Mouse (Mus musculus): ENCODE results near the gene Nedd9. TPM values are rescaled to one million over a fixed set of nuclear protein-coding genes. Genes with fewer than 3 reads are reported as not detected.
"Not testable (repeated sequence)": the region's sequence is repeated elsewhere in the genome, so short reads cannot be mapped to it uniquely, and the experiment has no call there.

Gene Nedd9
- total RNA-seq, 4 experiments from 2014 or later, result 12.4 to 24.6 (median 17.0) TPM

GRCm38 (mm10) chr13:41298996-41299395 is 188.2 kb downstream of the Nedd9 start:
- no peak for DNase-seq (ENCODE audit: low spot score)

- DNase-seq (ENCODE audit: low spot score), result no peak
These were observed 188.6 kb downstream of the Nedd9 start for GRCm38 (mm10) chr13:41298533-41298932.

DNA sequence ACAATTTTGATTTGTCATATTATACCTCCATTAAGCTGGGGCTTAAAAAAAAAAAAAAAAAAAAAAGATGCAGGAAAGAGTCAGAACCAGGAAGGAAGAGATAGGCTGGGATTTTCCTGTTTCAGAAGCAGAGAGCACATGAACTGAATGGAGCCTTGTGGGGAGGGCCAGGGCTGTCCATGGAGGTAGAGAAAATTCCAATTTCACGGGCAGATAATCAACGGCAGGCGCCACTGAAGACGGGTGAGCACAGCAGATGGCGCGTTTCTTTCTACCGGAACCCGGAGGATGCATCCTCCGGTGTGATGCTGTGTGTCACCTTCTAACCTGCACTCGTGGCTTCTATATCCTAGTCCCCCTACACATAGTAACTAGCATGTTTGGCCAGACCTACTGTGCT is 190.8 kb downstream of the Nedd9 start:
- DNase-seq (ENCODE audit: low spot score), result no peak

DNA sequence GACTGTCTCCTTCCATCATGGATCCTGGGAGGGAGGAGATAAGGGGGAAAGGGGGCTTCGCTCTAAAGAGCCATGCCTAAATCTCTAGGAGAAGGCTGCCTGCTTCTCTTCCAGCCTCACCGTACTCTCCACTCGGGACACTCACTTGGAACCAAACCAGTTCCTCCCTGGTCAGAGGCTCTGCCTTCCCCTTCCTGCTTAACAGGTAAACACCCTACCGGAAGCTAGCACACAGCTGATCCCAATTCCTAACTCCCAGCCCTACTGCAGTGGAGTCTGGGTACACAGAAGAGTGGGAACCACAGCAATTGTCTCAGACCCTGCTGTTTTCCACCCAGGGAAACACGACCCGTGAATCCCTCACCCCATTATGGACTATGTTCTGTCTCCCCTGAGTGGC is 191.3 kb downstream of the Nedd9 start:
- peak; percentile 55 for DNase-seq (ENCODE audit: low spot score)

DNA sequence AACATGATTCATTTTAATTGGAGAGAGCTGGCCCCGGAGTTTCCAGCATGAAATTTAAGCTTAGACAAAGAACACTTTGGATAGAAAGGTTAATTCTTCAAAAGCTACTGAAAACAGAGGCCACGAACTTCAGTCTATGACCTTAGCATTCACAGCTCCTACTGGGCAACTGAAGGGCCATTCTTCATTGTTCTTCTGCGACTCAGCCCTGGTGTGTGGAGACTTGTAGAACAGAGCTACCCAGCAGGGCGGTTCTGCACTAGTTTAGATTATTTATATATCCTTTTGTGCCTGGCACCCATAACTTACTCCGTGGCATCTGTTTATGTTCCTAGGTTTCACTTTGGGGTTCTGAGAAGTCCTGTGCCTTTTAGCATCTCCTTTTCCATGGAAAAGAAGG is 193.6 kb downstream of the Nedd9 start:
- DNase-seq (ENCODE audit: low spot score), result no peak

GRCm38 (mm10) chr13:41291466-41291974 is 195.6 kb downstream of the Nedd9 start:
- no peak for DNase-seq (ENCODE audit: low spot score)

- no peak for DNase-seq (ENCODE audit: low spot score)
These were observed 200.9 kb downstream of the Nedd9 start for GRCm38 (mm10) chr13:41286285-41286684.

GRCm38 (mm10) chr13:41285448-41285847 is 201.7 kb downstream of the Nedd9 start:
- no peak for DNase-seq (ENCODE audit: low spot score)

GRCm38 (mm10) chr13:41283256-41283655 is 203.9 kb downstream of the Nedd9 start:
- DNase-seq (ENCODE audit: low spot score), result peak; percentile 82

GRCm38 (mm10) chr13:41280696-41281095 is 206.5 kb downstream of the Nedd9 start:
- DNase-seq (ENCODE audit: low spot score), result no peak

DNA sequence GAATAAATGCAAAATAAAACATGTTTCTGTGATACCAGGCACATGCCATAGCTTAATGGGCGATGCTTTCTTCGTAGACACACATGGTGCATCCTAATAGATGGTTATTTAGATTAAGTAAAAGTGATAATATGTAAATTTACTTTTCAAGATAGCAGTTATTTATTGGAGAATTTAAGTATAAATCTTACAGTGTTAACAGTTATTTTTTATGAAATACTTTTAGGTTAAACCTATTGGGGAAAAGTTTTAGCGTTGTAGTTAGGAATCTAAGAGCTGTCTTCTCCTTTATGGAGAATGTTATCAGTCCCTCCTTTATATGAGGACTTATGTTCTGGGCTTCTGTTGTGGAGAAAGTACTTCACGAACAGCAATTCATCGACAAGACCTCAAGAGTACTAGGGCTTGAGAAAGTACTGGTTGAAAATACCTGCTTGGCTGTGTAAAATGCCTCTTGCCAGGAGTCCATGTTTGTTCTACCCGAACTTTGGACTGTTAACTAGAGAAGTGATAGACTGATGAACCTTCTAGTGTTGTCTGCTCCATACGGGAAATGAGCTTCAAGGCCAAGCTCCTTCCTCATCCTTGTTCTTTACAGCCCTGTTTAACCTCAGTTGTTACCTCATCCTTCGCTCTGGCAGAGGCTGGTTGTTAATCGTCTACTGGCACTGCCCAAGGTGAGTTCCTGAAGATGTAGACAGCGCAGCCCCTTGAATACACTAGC is 213.1 kb downstream of the Nedd9 start, which contains the start of gene Gm17364:
TSS of gene Gm17364 (minus strand) at position 51 of the 724 bp plus-strand sequence.
- DNase-seq (ENCODE audit: low spot score), result no peak

- no peak for DNase-seq (ENCODE audit: low spot score)
These were observed 219.2 kb downstream of the Nedd9 start for GRCm38 (mm10) chr13:41267827-41268408.

- DNase-seq (ENCODE audit: low spot score), result no peak
These were observed 223.7 kb downstream of the Nedd9 start for GRCm38 (mm10) chr13:41263304-41264006.

DNA sequence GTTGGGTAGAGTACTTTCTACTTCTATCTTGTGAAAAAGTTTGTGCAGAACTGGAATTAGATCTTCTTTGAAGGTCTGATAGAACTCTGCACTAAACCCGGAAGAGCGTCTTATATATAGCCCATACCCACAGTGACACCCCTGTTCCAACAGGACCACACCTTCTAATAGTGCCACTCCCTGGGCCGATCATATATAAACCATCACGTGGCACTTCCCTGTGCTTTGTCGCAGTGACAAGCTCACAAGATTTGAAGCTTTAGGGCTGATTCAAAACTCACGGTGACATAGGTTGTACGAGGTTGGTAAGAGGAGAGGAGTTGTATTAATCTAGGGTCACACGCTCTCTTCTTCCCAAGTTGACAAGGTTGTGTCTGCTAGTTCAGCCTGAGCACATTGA is 225.5 kb downstream of the Nedd9 start:
- not testable (repeated sequence) for DNase-seq (ENCODE audit: low spot score)

Other genes with a start within 250 kb of the Nedd9 start
- gene Smim13, start 237.5 kb downstream of the Nedd9 start, total RNA-seq (2022), result 10 to 100 TPM; 23.3 to 28.6 (median 26.7) TPM
- gene Gm17364, start 213.4 kb downstream of the Nedd9 start, total RNA-seq (2022), result not detected
- gene Tmem170b, start 118.5 kb upstream of the Nedd9 start, total RNA-seq (2022), result 10 to 100 TPM; 22.2 to 26.4 (median 24.5) TPM